Mouse (Mus musculus) spleen, postnatal 10 days (tissue): Measurements from ENCODE around the gene Efemp2.

Experiments used
- DNase-seq, 2 experiments: peaks; one replicate each; pipeline ENCODE4 v3.0.0; 2021 to 2022; ENCODE audit warnings: low spot score in 2 of 2

Efemp2 gene

DNA sequence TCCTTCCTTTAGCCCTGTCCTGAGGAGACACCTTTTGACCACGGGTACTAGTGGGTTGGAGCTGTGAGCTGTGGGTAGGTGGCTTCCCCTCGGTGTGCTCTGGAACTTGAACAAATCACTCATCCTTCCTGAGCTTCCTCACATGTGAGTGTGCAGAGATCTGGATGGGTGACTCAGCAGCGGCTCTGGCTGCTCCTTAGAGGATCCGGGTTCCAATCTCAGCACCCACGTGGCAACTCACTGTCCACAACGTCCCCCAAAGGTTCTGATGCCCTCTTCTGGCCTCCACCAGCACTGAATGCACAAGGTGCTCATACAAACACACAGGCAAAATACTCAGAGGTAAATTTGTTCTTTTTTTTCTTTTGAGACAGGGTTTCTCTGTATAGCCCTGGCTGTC lies 22.0 kb upstream of the Efemp2 start:
- no peak for DNase-seq

DNA sequence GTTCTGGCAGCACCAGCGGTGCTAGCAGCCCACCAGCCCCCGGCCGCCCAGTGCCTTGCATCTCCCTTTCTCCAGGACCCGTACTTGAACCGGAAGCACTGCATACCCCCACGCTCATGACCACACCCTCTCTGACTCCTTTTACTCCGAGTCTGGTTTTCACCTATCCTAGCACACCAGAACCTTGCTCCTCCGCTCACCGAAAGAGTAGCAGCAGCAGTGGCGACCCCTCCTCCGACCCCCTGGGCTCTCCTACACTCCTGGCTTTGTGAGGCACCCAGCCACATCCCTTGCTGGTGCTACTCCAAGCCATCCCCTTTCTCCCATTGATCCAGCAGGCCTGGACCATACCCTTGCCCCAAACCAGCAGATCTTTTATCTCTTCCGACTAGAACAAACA lies 18.7 kb upstream of the Efemp2 start:
- no peak for DNase-seq

DNA sequence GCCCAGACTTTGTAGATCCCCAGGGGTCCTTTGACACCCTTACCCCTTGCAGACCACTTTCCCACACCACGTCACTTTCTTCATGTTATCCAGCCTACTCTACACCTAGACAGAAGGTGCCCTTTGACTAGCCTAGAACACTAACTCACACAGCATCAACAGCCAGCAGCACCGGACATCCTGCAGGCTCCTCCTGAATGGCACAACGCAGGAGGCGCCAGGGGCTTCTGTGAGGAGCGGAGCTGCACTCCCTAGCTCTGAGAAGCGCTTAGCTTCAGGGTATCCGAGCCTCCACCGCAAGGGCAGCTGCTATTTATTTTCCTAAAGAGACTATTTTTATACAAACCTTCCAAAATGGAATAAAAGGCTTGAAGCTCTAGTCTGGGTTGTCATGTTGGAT lies 18.2 kb upstream of the Efemp2 start:
- no peak for DNase-seq

DNA sequence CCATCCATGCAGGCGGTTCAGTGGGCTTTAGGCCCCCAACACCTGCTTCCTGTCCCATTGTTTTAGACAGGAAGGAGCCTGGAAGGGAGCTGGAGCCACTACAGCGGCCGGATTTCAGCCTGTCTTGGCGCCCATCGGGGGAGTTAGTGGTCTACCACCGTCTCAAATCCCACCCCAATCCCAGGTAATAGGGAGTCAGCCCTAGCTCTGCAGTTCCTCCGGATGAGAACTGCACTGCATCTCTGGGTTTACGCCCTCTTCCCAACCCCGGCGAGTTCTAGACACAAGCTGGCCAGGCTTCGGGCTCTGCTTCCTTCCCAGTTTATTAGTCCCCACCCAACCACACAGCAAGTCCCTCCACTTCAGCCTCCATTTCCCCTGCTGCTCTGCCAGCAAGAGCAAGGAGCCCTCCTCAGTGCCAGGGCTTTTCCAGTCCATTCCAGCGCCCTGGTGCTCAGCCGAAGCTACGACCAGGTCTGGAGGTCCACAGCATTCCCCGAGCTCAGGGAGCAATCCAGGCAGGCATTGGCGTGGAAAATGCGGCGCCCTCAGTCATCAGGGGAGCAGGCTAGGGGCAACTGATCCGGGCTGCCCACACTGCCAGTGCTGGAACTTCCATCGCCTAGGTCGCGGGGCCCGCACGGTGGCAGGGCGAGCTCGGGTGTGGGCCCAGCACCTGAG lies 17.4 kb upstream of the Efemp2 start:
- no peak for DNase-seq

DNA sequence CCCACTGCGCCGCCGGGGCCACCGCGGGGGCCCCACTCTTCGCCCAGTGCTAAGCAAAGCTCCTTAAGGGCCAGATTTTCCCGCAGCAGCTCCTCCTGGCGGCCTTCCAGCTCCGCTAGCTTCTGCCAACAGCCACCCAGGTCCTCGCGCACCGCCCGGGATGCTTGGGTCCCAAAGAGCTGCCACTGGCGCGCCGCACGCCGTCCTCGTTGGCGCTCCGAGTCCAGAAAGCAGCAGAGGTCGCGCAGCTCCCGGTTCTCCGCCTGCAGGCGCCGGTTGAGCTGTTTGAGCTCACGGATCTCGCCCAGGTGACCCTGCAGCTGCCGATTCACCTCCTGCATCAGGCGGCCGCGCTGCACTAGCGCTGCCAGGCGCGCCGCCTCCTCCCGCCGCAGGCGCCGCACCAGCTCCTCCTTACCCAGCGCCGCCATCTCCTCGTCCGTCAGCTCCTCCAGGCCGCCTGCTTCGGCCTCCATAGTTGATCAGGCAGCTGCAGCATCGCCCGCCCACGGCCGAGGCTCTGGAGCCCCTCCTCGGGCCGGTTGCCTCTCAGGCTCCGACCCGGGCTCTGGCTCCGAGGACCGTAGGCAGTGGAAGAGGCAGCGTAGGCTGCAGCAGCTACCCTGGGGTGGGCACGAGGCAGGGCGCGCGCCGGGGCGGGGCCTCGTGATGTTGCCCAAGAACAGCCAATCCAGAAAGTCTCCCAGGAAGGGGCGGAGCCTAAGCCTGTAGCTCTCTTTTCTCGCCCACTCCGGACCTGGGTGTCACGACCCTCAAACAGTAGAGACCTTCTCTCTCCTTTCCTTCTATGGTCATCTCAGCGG lies 16.6 kb upstream of the Efemp2 start:
- peak; percentile 91 to 94 for DNase-seq

DNA sequence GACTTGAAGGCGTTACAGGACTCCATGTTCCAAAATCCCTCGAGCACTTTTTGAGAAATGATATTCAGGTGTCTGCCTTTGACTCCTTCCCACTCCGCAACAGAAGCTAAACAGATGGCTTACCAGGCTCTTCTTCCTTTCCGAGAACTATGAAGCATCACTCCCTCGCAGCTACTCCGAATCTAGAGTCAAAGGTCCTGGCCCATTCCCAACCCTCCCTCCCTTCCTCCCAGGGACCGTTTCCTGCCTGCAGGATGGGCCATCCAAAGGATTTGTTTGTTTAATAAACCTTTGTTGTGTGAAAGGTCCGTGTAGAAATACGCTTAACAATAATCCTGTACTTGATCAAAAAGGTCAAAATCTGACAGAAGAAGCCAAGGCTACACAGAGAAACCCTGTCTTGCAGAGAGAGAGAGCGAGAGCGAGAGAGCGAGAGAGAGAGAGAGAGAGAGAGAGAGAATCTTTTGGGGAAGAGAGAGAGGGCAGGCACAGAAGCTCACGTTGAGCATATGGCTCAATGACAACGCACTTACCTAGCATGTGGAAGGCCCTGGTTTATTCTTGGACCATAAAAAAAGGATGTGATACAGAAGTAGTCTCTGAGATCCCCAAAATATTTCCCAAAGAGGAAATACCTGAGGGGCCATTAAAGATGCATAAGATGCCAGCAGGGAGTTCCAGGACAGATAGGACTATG lies 15.9 kb upstream of the Efemp2 start, which contains the start of gene Ccdc85b:
Gene Ccdc85b, minus strand, starts transcription at position 149 of the 697 bp plus-strand sequence.
- DNase-seq: no peak

DNA sequence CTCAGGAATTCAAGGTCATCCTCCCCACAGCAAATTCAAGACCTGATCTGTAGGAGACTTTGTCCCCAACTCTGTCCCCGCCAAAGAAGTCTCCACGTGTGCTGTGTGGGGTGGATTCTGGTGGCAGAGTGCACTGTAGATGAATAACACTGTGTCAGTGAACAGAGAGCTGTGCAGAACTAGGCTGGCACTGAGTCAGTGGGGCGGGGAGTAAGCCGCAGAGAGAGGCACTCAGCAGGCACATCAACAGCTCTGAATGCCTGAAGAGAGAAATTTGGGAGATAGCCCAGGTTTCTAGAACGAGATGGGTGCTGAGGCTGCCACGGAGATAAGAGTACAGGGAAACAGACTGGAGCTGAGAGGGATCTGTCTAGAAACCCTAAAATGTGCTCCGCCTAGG lies 14.7 kb upstream of the Efemp2 start:
- no peak for DNase-seq

DNA sequence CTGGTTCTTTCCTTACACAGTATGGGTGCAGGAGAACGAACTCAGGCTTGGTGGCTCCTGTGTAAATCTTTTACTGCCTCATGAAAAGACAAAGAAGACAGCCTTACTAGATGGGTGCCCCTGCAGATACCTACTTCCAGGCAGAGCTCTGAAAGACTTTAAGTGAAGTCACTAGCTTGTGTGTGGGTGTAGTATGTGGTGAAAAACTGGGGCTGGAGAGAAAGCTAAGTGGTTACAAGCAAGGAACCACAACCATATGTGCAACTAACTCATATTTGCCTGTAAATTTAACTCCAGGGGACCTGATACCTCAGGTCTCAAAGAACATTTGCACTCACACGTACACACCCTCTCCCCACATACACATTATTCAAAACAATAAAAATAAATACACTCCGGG lies 13.9 kb upstream of the Efemp2 start:
- DNase-seq: no peak

DNA sequence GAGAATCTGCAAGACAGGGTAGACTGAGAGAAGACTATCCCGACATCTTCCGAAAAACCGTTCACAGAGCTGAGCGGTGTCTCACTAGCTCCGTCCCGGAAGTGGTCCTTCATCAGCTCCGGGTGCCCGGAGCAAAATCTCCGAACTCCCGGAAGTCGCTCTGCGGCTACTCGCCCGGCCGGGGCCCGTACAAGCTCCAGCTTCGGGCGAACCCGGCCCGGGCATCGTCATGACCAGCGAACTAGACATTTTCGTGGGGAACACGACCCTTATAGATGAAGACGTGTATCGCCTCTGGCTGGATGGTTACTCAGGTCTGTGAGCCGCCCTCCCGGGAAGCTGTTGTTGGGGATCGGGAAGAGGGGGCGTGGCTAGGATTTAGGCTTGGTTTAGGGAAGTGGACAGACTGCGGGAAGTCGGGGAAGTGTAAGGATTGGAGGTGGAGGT lies 13.3 kb upstream of the Efemp2 start, which contains the start of gene Fibp:
Gene Fibp, plus strand, starts transcription at position 151 of the 447 bp plus-strand sequence.
- DNase-seq: peak; percentile 78 to 91

DNA sequence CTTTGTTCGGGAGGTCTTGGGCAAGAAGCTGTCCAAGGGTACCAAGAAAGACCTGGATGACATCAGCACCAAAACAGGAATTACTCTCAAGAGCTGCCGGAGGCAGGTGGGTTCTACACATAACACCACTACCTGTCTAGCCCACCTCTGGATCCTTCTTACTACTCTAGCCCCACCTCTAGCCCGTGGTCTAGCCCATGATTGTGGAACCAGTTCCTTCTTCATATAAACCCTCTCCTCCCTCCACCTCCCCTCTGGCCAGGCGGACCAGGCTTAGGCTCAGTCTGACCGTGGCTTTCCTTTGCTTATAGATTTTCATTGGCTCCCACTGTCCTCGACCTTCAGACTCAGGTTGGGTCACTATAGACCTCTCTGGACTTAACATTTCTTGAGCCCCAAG lies 12.3 kb upstream of the Efemp2 start:
- no peak for DNase-seq

DNA sequence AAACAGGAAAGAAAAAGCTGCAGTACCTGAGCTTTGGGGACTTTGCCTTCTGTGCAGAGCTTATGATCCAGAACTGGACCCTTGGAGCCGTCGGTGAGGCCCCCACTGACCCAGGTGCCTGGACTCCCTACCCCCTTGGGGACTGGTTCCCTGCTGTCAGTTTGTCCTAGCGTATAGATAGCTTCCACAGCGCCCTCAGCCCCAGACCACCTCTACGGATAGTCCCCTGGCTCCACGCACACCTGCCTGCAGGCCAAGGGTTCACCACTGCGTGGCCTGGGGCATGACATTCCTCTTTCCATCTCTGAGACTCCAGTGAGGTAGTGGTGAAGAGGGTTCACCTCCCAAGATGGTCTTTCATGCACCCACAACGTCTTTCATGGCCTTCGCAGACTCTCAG lies 10.5 kb upstream of the Efemp2 start:
- no peak for DNase-seq

DNA sequence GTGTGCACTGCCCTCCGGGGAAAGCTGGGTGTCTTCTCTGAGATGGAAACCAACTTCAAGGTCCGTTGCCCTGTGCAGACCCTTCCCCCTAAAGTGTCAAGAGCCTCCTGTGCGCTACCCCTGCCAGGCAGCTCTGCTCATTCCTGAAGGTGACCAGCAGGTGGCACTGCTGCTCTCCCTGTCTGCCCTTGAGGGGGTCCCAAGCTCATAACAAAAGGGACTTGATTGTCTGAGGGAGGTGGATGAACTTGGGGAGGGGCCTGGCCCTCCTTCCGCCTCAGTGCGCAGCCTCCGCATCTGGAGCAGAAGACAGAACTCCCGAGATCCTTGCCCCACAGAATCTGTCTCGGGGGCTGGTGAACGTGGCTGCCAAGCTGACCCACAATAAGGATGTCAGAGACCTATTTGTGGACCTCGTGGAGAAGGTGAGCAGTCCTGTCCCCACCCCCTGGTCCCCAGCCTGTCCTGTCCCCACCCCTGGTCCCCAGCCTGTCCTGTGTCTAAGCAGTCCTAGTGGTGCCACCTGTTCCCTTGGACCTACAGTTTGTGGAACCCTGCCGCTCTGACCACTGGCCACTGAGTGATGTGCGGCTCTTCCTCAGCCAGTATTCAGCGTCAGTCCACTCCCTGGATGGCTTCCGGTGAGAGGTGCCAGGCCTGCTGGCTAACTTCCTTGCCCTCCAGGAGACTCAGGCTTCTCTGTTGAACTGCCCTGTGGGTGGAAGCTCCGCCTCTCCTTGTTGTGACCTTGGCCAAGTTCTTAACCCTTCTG lies 9.8 kb upstream of the Efemp2 start:
- DNase-seq: peak; percentile 42 to 71

DNA sequence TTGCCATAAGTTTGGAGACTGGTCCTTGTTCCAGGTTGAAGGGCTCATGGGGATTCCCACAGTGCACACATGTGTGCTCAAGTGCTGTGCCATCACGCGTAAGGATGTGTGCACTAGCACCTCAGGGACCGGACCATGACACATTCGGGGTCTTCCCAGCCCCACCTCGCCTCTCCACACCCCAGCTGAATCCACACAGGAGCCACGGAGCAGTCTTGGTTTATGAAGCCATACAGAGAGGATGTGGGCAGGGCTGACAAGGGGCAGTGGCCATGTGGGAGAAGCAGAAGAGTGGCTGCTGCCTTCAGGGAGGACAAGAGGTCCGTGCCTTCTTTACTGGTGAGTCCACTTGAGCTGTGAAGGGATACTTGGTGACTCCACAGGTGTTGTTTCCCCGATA lies 8.7 kb upstream of the Efemp2 start:
- no peak for DNase-seq

DNA sequence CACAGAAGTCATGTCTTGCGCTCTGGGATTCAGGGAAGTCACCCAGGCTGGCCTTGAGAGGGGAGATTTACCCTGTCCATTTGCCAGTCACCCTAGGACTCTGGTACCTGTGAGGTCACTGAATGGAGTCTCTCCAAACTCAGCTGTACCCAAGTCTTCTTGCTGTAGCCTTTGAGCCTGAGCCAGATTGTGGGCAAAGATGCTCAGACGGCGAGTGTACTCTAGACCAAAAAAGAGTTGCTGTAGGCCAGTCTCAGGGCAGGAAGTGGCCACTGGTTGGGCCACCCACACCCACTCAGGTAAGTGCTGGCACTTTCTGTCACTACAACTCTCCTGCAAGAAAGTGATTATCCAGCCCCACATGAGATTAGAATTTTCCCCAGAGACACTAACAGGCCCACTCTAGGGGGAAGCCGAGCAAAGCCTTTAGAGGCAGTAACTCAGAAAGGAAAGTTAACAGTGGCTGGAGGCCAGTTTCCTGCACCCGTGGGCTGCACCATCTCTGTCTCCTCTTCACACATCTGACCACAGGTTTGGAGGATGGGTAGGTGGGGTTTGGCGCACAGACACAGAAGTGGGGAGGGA lies 6.7 kb upstream of the Efemp2 start:
- no peak for DNase-seq

DNA sequence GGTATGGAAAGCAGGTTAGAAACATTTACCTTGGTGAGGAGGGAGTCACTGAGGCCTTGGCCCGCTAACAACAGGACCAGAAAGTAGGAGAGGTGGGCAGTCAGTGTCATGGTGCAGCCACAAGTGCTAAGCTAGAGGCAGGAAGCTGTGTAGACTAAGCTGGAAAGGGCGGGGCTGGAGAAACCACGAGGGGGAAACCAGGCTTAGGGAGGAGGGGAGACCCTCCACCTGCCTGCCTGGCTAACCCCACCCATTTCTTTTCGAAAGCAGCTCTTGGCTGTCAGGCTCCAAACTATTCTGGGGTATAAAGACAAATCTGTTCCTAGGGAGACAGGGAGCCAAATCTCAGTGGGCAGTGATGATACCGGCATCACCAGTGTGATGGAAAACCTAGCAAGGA lies 5.4 kb upstream of the Efemp2 start, which contains the start of gene Ctsw:
Gene Ctsw, minus strand, starts transcription at position 134 of the 400 bp plus-strand sequence.
- DNase-seq: no peak

DNA sequence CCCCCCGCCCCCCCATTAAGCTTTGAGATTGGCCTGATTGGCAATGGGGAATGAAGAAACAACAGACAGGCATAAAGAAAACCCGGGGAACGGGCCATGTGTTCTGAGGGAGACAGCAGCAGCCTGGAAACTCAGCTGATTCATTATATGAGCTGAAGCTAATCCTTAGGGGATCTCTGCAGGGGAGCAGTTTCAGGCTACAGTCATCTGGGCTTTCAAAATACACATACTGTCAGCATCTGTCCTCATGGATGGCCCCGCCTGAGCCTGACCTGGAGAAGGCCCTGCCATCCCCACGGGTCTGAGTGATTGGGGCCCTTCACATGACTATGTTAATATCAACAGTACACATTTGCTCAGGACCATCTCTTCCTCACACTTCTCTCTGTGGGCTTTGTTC lies 1.9 kb upstream of the Efemp2 start:
- DNase-seq: no peak

DNA sequence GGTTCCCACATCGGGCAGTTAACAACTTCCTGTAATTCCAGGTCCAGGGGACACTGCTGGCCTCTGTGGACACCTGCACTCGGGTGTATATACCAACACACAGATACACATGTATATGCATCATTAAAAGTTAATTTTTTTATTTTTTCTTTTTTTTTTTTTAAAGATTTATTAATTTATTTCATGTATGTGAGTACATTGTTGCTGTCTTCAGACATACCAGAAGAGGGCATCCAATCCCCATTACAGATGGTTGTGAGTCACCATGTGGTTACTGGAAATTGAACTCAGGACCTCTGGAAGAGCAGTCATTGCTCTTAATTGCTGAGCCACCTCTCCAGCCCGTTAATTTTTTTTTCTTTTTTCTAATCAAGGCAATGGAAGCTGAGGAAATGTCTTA lies 897 bp upstream of the Efemp2 start:
- DNase-seq: no peak

DNA sequence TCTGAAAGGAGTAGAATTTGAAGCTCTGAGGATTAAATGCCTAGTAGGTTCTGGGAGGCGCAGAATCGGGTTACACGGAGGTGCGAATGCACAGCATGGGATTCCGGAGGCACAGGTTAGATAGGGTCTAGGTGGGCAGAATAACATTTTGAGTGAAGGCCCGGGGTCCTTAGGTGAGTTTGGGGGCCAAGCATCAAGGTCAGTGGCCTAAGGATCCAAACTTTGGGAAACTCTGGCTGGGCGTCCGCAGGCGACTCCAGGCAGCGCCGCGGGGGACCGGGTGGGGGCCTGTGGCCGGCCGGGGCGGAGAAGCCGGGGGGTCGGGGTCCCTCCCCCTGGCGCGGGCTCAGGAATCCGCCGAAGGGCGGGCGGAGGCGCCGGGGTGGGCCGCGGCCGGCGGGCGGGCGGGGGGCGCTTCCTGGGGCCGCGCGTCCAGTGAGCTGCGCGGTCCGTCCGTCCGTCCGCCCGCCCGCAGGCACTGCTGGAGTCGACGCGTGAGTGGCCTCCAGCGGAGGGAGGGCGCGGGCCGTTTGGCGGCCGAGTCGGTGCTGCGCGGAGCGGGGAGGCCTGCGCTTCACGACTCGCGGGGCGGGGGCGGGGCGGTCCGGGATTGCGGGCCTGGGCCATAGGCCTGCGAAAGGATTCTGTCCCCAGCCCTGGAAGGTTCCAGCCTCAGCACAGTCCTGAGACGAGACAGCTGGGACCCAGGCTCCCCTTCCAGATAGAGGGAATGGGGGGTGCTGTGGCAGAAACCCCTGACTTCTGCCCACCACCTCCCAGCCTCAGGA lies 721 bp downstream of the Efemp2 start:
- DNase-seq: no peak

DNA sequence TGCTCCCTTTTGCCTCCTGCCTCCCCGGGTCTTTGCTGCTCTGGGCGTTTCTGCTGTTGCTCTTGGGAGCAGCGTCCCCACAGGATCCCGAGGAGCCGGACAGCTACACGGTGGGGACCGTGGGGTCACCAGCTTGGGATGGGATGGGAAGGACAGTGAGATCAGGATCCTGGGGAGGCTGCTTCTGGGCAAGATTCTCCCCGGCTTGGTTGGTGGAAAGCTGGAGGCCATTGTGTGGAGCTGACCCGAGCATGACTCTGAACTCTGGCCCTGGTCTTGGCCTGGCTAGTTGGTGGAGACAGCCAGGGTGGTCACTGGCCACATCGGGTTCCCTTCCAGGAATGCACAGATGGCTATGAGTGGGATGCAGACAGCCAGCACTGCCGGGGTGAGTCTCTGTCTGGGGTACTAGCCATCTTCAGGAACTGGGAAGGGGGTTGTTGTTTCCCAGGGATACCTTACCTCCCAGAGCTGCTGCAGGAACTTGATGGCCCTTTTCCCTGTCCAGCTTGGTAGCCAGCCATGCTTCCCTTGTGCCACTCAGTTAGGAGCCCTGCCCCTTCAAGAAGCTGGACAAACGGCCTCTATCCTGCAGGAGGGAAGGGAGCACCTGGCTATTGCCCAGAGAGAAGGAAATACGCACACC lies 1.4 kb downstream of the Efemp2 start:
- DNase-seq: no peak
